Mouse (Mus musculus) left cerebral cortex, postnatal 4 days (tissue): Measurements from ENCODE around the gene Gpr21. TPM values are rescaled to one million over a fixed set of nuclear protein-coding genes. Genes with fewer than 3 reads are reported as not detected.
"Not testable (repeated sequence)": the region's sequence is repeated elsewhere in the genome, so short reads cannot be mapped to it uniquely, and the experiment has no call there.

Experiments used
- DNase-seq: peaks from one replicate; pipeline ENCODE4 v3.0.0-alpha.2; 2022
- intact Hi-C: fragments of 180-260 bp; cut with DNase I; formaldehyde crosslinking; loops from one replicate; pipeline ENCODE4 v1.15.1; 2025
- total RNA-seq, 2 experiments: library from RNA; stranded (reverse); gene quantifications; 2 replicates each; pipeline ENCODE4 v1.2.3; 2021

Gpr21 gene
- 10 to 100 TPM; 32.3 to 40.2 TPM for total RNA-seq

DNA sequence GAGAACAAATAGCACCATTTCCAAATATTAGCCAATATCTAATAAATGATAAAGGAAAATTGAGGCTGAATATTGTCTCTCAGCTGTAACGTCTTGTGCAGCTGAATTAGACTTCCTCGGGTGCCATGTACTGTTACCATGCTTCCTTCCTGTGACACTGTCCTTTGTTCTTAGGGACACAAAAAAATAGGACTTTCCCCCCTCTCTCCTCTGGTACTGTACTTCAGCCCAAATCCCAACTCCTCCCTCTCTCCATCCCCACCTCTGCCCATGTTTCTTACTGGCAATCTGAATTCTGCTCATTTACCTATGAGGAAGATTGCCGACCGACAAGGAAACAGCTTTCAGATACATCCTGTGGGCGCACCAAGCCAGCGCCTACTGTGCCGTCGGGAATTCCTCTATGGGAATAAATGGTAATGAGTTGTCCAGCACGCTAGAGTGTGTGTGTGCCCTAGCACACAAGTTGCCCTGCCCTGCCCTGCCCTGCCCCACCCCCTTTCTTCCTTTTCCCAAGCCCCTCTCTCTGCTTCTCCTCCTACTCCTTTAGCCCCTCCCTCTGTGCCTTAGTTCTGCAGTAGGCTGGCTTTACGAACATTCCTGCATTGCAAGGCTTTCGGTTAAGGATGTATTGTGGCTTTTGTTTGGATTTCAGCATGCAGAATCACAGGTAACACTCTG lies at the start of gene Gpr21:
Gene Gpr21 (plus strand): TSS at position 303 of the 681 bp plus-strand sequence.
- intact Hi-C loops: loop anchor here (5.0 kb wide), 1 partner anchor 256 kb away; no protein-coding TSS in a partner anchor
- DNase-seq: no peak

DNA sequence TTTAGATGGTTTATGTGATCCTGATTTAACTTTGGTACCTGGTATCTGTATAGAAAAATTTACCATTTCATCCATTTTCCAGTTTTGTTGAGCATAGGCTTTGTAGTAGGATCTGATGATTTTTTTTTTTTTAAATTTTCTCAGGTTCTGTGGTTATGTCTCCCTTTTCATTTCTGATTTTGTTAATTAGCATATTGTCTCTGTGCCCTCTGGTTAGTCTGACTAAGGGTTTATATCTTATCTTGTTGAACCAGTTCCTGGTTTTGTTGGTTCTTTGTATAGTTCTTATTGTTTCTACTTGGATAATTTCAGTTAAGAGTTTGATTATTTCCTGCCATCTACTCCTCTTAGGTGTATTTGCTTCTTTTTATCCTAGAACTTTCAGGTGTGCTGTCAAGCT lies 36.6 kb upstream of the Gpr21 start:
- intact Hi-C loops: no loop called here

DNA sequence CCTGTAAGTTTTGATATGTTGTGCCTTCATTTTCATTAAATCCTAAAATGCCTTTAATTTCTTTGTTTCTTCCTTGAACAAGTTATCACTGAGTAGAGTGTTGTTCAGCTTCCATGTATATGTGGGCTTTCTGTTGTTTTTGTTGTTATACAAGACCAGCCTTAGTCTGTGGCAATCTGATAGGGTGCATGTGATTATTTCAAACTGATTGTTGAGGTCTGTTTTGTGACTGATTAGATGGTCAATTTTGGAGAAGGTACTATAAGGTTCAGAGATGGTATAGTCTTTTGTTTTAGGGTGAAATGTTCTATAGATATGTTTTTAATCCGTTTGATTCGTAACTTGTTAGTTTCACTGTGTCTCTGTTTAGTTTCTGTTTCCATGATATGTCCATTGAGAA lies 36.1 kb upstream of the Gpr21 start:
- DNase-seq: no peak
- intact Hi-C loops: loop anchor here (5.0 kb wide), 1 partner anchor 98 kb away; no protein-coding TSS in a partner anchor

More for the DNA sequence above, 36.6 kb upstream of the Gpr21 start:
- no peak for DNase-seq

DNA sequence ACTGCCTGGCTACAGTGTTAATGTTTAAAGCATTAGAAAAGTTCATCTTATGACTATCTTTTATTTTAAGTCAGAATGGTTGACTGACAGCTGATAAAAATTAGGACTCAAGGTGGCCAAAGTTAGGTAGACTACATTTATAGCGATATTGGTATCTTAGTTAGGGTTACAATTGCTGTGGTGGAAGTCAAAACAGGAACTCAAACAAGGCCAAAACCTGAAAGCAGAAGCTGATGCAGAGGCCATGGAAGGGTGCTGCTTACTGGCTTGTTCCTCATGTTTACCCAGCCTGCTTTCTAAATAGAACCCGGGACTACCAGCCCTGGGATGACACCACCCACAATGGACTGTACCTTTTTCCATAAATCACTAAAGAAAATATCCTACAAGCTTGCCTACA lies 32.0 kb upstream of the Gpr21 start:
- intact Hi-C loops: loop anchor here (5.0 kb wide), 1 partner anchor 102 kb away; no protein-coding TSS in a partner anchor

DNA sequence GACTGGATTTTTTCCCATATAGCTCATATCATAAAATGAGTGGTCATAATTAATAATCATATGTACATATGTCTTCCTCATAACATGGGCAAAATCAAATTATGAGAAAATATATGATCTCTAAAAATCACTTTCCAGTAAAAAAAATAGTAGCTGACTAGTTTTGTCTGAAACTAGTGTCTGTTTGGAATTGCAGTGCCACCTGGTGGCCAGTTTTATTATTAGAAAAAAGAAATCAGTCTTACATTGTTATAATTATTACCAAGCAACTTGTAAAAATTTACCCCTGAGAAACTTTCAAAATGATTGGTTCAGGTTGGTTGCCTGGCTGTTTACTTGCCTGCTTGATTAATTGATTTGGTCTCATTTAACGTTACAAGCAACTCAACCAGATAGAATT lies 30.8 kb upstream of the Gpr21 start:
- intact Hi-C loops: no loop called here
- DNase-seq: peak; percentile 2

More for the DNA sequence above, 32.0 kb upstream of the Gpr21 start:
- DNase-seq: no peak

DNA sequence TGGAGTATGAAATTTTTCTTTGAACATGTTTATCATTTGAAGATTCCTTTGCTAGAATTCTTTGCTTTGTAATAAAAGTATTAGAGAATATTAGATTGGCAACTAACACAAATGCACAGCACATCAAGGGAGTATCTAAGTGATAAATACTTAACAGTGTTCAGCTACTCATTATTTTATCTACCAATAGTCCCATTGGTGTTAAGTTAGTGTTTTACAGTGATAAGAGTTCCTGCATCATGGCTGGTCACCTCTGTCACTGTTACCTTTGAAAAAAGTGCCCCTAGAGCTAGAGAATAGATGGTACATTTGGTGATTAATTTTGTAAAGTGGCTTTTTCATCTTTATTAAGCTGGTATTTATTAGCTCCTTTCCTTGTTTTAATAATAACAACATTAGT lies 29.7 kb upstream of the Gpr21 start:
- intact Hi-C loops: no loop called here
- DNase-seq: no peak

DNA sequence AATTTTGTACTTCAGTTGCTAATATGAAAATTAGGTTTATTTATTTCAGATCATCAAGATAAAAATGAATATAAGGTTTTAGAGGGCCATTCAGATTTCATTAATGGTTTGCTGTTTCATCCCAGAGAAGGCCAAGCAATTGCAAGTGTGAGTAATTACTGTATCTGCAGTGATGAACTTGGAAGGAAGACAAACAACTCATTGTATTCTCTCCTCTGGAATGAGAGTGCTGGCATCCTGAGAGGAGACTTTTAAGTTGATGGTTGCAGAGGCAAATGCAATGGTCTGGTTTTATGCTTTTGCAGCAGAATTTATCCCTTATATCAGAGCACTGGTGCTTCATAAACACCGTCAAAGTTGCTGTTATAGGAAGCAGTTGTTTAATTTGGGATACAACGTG lies 27.2 kb upstream of the Gpr21 start:
- intact Hi-C loops: no loop called here
- DNase-seq: no peak

DNA sequence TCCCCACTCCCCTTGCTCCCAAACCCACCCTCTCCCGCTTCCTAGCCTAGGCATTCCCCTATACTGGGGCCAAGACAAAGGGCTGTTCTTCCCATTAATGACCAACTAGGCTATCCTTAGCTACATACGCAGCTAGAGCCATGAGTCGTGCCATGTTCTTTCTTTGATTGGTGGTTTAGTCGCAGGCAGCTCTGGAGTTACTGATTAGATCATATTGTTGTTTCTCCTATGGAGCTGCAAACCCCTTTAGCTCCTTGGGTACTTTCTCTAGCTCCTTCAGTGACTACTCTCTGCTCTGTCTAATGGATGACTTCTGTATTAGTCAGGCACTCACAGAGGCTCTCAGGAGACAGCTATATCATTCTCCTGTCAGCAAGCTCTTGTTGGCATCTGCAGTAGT lies 18.8 kb upstream of the Gpr21 start:
- no peak for DNase-seq
- intact Hi-C loops: no loop called here

DNA sequence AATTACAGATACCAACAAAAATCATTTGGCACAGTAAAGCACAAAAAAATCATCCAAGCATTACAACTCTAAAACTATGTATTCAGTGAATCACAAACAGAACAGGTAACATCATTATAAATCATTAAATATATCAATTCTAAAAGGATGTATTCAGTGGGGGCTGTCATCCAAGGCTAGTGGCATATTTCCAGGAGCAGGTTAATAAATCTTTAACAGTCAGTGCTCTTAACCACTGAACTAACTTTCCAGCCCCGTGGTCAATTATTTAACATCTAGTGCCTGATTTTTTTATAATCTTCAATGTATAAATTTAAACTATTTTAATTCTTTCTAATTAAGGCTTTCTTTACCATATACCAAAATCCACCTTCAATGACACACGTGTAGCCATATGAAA lies 10.3 kb upstream of the Gpr21 start:
- intact Hi-C loops, DNase-seq: not testable (repeated sequence)

DNA sequence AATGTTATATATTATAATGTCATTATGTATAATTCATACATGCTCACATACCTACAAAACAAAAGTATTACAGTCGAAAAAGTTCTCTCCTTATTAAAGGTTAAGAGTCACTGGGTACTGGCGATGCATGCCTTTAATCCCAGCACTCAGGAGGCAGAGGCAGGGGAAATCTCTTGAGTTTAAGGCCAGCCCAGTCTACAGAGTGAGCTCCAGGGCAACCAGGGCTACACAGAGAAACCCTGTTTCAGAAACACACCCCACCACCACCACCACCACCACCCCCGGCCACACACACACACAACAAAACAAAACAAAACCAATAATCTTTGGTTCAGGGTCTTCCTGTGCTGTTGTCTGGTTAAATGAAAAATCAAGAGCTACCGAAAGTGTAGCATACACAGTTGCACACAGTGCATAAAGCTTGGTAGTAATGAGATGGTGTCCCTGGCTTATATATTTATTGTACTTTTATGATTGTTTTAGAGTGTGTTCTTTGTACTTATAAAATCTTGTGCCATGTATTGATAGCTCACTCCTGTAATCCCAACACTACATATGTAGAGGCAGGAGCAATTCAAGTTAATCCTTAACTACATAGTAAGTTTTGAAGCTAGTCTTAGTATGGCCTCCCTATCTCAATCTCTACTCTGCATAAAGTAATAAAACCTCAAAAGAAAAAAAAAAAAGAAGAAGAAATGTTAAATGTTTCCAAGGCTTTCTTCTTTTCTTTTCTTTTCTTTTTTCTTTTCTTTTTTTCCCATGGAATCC lies 4.8 kb upstream of the Gpr21 start:
- DNase-seq: no peak
- intact Hi-C loops: no loop called here

DNA sequence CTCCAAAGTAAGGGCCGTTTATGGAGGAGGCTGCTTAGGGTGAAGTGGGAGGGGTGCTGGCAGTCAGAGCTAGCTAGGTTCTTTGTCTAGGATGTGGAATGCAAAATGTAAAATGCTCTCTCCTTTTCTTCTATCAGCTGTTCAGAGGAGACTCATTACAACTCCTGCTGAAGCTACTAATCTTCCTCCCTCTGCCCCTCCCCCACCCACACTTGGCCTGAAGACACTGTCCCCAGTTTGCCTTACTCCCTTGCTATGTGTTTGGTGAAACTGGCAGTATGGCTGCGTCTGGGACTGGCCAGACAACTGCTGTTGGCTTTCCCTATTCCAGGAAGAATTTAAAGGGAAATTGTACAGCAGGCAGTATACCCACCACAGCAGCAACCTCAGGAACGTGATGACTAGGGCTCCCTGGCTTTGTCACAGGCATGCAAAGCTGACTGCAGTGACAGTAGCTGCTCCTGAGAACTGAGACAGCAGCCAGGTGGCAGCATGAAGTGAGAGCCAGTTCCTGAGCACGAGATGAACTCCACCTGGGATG lies 860 bp downstream of the Gpr21 start:
- intact Hi-C loops: loop anchor here (5.0 kb wide), 1 partner anchor 255 kb away; no protein-coding TSS in a partner anchor

DNA sequence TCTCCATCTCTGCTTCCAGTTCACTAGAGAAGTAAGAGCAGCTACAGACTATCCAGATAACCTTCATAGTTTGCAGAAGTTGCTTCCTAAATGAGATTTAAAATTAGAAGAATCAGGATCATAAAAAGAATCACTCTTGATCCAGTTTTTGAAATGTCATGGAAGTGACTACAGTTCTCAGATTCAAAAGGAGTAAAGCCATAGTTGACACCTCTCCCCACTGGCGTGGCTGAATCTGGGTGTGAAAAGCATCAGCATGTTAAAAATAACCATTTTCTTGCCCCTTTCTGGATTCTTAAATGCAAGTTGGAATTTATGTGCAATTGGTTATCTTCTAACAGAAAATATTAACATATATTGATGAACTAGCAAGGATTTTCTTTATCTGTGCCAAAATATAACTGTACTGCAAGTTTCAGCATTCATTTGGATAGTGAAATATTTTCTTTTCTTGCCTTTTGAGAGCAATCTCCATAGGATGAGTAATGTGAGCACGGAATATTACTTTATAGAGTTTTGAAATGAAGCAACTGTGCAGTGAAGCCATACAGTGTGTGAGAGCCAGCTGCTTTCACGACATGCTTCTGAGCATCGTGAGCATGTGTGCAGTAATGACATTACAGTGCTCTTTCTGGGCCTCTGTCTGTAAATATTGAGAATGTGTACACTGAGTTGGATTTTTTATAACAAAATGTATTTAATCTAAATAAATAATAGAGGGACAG lies 2.6 kb downstream of the Gpr21 start:
- DNase-seq: no peak
- intact Hi-C loops: loop anchor here (5.0 kb wide), 1 partner anchor 254 kb away; no protein-coding TSS in a partner anchor

More for the DNA sequence above, 860 bp downstream of the Gpr21 start:
- DNase-seq: peak; percentile 13

DNA sequence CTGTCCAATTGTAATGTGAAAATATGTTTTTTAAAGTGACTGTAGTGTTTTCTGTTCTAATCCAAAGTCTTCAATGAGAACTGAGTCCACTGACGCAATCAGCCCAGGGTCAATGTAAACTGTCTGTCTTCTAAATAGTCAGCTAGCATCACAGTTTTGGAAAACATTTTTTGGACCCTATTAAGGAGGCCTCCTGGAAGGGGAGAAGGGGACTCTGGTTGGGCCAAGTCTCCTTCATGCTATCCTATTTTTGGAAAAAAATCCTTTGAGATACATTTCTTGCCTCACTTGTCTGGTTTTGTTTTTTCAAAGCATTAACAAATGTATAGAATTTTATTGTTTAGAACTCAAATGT lies 3.1 kb downstream of the Gpr21 start:
- intact Hi-C loops: loop anchor here (5.0 kb wide), 1 partner anchor 253 kb away; no protein-coding TSS in a partner anchor

DNA sequence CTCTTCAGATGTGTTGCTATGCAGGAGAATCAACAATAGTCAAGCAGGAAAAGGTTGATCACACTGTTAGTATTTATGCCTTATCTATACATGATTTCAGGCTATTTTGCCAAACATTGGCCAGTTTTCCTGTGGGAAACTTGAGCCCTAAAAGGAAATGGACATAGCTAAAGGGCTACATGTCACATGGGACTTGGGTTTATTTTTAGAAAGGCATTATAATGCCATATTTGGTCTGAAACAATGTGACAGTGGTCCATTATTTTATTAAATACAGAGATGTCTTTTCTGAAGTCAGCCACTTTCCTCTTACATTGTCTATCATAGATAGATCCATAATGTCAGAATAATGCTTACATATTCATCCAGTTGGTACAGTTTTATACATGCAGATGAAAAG lies 11.5 kb downstream of the Gpr21 start:
- intact Hi-C loops: no loop called here
- DNase-seq: no peak

More for the DNA sequence above, 3.1 kb downstream of the Gpr21 start:
- no peak for DNase-seq

DNA sequence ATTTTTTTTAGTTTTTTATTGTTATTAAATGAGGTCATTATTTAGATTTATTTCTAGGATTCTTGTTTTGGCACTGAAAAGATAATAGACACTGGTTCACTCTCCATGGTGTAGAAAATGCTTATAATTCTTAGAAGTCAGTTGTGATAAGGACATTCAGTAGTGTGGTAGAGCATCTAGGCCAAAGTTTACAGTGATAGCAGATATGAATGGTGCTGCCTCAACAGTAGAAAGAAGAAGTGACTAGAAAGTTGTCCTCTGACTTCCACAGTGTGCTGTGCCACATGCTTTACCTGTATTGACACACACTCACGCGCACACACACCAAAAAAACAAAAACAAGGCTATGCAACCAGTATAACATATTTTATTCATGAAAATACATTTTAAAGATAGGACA lies 13.3 kb downstream of the Gpr21 start:
- intact Hi-C loops: no loop called here
- DNase-seq: no peak

DNA sequence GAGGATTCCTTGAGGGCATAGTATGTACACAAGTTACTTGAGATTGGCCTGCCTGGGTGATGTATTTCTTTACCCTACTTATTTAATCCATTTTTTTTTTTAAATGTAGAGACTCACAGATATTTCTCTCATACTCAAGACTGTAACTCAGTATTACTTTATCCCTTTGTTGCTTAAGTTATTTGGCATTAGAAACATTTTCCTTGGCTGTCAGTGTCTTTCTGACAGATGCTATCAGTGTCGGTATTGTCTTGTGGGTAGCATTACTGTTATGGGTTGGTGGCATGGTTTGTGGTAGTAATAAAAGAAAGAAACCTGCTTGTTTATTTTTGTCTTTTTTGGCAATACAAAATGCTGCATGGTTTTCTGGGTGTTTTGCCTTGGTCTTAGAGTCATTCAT lies 14.6 kb downstream of the Gpr21 start:
- DNase-seq: no peak
- intact Hi-C loops: no loop called here

DNA sequence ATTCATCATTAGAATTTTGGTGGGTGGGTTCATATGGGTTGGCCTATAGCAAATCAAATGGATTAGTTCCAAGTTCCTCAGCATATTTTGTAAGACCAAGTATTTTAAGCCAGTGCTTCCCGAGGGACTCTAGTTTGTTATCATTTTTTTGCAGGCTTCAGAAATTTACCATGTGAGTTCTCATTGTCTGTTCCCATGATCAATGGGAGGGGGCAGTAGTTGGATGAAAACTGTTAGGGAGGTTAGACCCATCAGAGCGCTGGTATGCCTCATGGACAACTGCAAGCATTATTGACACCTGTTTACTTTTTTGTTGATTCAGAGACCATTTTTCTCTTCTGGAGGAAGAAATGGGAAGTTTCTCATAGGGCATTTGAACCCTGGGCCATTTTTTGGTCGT lies 15.5 kb downstream of the Gpr21 start:
- no peak for DNase-seq
- intact Hi-C loops: no loop called here

DNA sequence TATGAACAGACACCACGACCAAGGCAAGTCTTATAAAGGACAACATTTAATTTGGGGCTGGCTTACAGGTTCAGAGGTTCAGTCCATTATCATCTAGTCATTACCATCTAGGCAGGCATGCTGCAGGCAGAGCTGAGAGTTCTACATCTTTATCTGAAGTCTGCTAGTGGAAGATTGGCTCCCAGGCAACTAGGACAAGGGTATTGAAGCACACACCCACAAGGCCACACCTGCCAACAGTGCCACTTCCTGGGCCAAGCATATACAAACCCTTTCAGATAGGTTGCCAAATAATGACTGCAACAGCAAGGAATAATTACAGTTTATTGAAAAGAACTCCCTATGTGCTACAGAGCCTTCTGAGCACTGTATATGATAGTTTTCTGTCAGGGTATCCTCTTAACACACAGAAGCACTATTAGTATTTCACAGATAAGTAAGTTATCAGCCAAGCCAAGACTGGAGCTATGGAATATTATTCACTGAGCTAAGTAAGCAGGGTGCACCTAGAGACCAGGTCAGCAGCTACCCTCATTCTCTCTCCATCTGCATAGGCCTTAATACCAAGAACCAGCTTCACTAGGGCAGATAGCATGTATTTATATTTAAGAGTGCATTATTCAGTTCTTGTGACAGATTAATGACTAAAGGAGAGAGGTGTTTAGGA lies 33.3 kb downstream of the Gpr21 start:
- intact Hi-C loops: no loop called here
- DNase-seq: no peak

DNA sequence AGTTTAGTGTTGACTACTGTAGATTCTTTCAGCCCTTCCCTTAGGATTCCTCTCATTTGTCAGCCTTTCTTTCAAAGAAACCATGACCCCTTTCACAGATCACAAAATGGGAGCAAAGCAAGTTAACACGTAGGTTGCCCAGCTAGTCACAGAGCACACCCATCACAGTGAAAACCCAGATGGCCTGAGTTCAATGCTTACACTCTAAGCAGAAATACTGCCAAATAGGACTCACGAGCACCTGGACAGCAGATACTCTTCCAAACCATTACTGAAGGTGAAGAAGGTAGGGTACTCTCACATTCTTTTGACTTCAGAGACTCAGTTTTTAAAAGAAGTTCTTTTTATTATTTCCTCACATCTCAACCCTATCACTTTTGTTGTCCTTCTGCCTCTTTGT lies 40.2 kb downstream of the Gpr21 start:
- intact Hi-C loops: no loop called here
- no peak for DNase-seq

DNA sequence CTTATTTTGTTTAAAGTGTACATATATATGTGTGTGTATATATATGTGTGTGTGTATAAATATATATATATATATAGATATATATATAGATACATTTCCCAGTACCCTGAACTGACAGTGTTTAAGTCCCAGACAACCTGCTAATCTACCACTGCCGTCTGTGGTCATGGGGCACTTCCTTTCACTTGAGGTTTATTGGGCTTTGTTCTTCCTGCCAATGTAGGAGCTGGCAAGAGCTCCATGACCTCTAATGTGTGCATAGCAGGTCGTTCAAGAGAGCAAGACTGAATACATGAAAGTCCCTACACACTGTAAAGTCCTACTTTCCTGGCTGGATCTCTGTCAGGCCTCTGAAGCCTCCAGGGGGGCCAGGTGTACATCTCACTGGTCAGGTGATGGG lies 49.4 kb downstream of the Gpr21 start:
- DNase-seq: no peak
- intact Hi-C loops: no loop called here
